Mouse (Mus musculus): Measurements from ENCODE around the gene Cfap126. TPM values are rescaled to one million over a fixed set of nuclear protein-coding genes. Genes with fewer than 3 reads are reported as not detected.
"Not testable (repeated sequence)": the region's sequence is repeated elsewhere in the genome, so short reads cannot be mapped to it uniquely, and the experiment has no call there.

The Cfap126 gene
- total RNA-seq, 2 experiments from 2014 or later, result 0.64 to 1.5 TPM

GRCm38 (mm10) chr1:171129251-171129650, 15.5 kb downstream of the Cfap126 start:
- DNase-seq, result no peak

GRCm38 (mm10) chr1:171130971-171131370, 17.3 kb downstream of the Cfap126 start:
- no peak for DNase-seq

DNA sequence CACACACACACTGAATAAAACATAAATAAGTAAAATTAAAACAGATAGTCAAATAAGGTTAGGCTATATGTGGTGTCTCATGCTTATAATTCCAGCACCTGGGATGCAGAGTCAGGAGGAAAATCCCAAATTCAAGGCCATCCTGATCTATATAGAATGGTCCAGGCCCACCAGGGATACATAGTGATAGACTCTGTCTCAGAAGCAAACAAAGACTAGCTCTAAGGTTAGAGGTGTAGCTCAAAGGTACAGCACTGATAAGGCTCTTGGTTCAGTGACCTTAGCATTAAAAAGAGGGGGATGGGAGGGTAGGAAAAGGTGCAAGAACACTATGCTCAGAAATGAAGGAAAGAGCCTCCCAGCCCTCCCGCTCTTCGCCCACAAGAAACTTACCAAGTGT, 21.9 kb downstream of the Cfap126 start:
- DNase-seq, result no peak

DNA sequence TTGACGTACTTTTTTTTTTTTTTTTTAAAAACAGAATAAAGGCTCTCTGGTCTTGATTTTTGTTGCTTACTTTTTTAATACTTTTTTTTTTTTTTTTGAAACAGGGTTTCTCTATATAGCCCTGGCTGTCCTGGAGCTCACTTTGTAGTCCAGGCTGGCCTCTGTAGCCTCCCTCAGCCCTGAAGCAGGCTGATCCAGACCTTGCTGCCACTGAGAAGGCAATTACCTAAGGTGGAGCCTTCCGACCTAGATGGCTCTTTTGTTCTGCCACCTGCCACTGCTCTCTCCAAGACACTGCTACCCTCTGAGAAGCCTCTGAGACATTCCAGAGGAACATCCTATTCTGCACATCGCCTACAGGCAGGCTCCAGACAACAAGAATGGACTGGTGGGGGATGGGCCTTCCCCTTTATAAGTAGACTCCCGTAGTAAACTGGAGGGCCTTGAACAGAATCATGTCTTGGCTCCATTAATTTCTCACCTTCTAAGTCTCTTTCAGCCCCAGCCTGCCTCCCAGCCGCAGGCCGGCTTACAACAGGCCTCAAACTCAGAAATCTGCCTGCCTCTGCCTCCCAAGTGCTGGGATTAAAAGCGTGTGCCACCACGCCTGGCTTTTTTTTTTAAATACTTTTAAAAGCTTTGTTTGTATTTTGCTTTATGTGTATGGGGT, 23.9 kb downstream of the Cfap126 start:
- DNase-seq, result not testable (repeated sequence)

- not testable (repeated sequence) for DNase-seq
These were observed 29.3 kb downstream of the Cfap126 start for GRCm38 (mm10) chr1:171142981-171143380.

DNA sequence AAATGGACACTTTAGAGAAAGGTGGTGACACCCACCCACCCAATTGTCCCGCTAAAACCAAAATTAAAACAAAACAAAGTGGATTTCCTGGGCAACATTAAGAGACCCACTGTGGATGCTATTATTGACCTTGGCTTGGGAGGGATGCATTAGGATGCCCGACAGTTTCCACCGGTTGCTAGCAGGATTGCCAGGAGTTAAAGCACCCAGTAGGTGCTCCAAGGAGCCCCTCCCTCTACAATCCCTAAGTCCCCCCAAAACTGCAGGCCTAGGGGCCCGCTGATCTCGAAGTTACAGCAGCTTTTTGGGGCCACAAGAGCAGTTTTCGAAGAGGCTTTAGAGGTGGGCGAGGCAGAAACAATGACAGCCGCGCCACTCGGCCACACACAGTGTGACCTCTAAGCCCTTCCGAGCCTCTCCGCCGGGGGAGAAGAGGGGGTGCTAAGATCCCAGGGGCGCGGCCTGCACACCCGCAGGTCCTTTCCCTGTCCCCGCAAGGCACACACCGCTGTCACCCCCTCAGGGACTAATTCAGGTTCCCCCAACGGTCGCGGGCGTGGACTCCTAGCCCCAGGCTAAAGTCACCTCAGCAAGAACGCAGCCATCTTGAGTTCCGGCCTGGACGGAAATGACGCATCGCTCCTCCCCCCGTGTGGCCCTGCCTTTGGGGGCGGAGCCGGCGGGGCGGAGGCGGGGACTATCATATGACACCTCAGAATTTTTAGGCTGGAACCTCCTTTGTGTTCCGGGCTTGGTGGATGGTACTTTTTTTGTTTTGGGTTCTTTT, 36.4 kb downstream of the Cfap126 start, which contains the start of the genes Sdhc and Mpz:
TSS of gene Sdhc (minus strand) at position 630 of the 787 bp plus-strand sequence.
TSS of gene Mpz (plus strand) at position 738 of the 787 bp plus-strand sequence.
- DNase-seq, result peak; percentile 97

DNA sequence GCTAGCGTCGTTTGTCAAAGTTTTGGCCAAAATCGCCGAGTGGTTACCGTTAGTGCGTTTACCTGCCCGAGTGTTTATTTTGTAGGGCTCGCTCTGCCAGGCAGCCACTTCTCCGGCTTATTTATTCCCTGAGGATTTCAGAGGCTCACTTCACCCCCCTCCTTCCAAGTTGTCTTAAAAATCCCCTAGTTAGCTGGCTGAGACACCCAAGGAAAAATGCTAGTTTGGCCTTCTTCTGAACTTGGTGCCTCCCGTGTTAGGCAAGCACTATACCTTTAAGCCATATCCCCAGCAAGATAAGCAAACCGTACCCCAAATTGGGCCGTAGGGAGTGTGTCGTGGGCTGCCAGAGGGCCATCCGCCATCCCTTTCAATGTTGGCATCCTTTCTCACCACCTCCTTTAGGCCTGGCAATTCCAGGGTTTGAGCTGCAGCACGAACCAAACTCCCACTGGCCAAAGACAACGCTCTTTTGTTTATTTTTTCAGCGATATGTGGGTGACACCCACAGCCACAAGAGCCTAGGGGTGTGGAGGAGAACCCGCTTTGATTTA, 37.2 kb downstream of the Cfap126 start:
- peak; percentile 29 for DNase-seq

DNA sequence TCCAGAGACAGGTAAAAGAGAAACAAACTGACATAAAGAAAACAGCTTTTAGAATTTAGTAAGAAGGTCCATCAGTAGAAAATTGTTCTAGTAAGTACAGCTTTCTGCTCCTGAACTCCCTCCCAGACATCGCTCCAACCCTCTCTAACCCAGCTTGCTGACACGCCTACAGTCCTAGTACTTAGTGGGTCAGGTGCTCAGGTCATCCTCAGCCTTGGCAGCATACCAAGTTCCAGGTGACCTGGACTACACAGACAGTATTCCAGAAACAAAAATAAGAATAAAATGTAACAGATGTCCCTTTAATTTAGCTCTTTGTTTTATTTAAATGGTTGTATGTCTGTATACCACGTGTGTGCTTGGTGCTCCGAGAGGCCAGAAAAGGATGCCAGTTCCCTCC, 38.2 kb downstream of the Cfap126 start:
- no peak for DNase-seq

DNA sequence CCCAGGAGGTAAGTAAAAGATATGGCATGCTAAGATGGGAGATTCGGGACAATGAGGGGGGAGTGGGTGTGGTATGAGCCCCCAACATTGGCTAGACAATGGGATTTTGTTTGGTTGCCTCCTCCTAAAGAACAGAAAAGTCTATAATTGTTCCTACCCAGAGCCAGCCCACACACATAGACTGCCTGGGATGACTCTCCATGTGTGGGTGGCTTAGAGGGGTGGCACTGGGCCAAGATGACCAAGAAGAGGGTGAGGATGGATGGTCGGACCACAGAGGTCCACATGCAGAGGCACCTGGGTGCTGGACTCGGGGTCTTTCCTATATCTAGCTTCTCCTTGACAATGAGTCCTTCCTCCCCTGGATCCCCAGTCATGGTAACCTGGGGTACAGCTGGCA, 42.9 kb downstream of the Cfap126 start:
- no peak for DNase-seq

DNA sequence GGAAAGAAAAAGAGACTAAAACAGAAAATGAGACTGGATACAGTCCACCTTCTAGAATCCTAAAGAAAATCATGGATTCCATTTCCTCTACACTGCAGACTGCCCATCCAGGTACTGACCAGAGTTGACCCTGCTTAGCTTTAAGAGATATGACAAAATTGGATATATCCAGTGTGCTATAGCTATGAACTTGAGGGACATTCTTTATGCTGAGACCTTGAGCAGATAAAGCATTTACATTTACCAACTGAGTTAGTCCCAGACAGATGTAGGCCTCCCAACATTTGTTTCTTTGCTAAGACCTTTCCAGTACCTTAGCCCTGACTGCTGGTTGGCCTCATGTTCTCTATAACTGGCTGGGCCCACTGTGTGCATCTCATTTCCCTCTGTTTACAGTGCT, 44.2 kb downstream of the Cfap126 start:
- DNase-seq, result no peak

GRCm38 (mm10) chr1:171159485-171159975, 45.8 kb downstream of the Cfap126 start:
- DNase-seq, result no peak

DNA sequence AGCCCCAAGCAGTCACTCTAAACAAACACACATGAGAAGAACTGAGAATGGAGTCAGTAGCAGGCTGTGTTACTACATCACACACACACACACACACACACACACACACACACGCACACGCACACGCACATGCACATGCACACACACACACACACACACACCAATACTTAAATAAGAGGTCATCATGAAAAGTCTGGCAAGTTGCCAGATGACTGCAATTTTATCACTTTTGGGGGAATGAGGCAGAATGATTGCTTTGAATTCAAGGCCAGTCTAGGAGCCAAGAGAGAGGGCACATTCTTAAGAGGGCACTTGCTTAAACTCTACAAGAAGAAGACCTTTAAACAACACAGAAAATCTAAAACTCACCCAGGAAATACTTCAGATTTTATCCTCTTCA, 48.8 kb downstream of the Cfap126 start:
- DNase-seq, result no peak

GRCm38 (mm10) chr1:171164258-171164657, 50.5 kb downstream of the Cfap126 start:
- peak; percentile 35 for DNase-seq

DNA sequence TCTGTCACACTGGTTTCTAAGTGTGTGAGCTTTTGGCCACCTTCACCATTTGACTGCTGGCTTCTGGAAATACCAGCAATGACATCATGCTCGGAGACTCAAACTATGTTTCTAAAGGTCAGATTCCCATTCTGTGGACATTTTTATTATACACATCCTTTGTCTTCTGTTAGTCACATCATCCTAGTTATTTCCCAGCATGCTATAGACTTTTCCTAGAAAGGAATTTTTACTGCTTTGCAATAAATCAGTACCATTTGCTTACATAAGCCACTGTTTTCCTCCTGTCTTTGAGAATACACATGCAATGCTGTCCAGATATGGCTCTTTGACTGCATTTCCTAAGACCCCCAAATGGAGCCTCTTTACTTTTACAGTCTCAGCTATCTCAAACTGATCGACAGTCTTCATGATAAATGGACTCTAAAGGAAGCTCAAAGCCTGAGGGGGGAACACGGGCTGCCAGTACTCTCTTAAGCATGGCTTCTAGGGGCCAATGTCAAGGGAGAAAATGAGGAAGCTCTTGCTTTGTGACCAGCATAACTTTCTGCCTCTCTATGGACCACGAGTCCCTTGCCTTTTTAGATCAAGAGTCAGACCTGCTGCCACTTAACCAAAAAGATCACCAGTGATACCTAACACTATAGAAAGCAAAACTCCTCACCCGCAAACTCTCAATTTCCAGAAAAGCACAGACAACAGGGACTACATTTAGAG, 52.1 kb downstream of the Cfap126 start:
- no peak for DNase-seq

DNA sequence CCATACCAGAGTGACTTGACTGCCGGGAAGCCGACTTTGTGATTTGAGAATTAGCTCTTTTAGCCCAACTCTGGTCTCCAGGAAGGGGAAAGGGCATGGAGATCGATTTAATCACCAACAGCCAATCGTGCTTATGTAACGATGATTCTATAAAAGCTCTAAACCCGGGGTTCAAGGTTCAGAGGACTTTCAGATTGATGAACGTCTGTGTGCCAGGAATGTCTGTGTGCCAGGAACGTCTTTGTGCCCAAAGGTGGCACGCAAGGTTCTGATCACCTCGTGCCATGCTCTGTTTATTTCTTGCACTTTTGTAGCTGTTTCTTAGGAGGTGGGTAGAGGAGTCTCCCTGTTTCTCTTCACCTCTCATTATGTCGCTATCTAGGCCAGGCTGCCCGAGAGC, 55.2 kb downstream of the Cfap126 start:
- DNase-seq, result no peak

DNA sequence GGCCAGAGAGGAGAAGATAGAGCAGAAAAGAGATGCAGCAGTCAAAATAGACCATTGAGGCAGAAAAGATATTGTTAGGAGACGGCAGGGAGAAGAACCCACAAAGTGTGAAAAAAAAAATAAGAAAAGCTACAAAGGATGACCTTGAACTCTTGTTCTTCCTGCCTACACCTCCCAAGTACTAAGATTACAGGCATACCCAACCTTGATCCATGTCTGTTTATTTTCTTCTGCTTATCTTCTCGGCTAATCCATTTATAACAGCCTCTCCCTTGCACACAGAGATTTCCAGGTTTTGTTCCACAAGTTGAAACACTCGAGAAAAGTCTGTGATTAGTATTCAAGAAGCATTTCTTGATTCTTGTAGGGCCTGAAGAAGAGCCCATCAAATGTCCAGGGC, 56.2 kb downstream of the Cfap126 start:
- no peak for DNase-seq

DNA sequence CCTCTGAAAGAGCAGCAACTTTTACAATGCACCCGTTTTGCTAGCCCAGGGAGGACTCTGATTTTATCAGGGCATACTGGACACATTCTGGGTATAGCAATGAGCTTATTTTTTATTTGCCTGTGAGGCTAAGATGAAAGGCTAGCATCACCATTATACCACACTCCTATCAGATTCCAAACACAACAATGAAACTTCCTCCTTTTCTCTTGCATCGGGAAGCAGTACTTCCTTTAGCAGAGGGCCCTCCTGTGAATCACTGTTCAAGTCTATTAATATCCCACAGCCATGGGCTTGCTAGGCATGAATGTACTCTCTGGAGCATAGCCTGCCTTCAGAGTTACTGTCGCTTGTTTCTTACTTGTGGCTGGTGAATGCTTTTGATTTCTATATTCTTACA, 57.4 kb downstream of the Cfap126 start:
- DNase-seq, result no peak

- DNase-seq, result no peak
These were observed 59.1 kb downstream of the Cfap126 start for GRCm38 (mm10) chr1:171172779-171173178.

All from heart, postnatal 4 days (tissue).